Mouse (Mus musculus): ENCODE data around the gene Mllt6. TPM values are rescaled to one million over a fixed set of nuclear protein-coding genes. Genes with fewer than 3 reads are reported as not detected.

The Mllt6 gene
- total RNA-seq, 2 experiments from 2014 or later, result 36.1 to 48.2 TPM

DNA sequence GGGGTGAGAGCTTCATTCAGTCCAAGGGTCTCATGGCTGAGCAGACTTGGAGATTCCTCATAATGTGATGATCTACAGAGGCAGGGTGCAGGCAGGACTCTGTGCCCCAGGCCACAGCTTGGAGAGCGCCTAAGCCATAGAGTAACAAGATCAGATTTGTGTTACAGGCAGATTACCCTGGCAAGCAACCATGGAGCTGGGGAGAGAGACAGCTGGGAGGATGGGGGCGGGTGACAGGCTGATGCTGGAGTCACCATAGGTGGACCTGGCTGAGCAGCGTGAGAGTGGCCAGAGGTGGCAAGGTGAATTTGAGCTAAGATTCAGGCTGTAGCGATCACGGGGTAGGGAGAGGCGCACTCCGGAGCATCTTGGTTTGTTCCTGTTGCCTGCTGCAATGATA is 4.9 kb downstream of the Mllt6 start:
- no peak for DNase-seq

DNA sequence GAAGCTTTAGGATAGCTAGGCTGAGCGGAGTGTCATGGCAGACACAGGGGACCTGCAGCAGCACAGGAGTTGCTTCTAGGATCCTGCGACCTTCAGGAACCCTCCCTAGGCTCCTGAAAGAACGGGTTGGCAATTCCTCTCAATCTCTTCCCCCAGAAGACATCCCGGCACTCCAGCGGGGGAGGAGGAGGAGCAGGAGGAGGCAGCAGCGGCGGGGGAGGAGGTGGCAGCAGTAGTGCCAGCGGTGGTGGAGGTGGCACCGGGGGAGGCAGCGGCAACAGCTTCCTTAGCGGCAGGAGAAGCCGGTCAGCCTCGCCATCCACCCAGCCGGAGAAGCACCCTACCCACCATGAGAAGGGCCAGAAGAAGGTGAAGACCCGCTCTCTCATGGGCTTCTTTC is 6.1 kb downstream of the Mllt6 start:
- no peak for DNase-seq

DNA sequence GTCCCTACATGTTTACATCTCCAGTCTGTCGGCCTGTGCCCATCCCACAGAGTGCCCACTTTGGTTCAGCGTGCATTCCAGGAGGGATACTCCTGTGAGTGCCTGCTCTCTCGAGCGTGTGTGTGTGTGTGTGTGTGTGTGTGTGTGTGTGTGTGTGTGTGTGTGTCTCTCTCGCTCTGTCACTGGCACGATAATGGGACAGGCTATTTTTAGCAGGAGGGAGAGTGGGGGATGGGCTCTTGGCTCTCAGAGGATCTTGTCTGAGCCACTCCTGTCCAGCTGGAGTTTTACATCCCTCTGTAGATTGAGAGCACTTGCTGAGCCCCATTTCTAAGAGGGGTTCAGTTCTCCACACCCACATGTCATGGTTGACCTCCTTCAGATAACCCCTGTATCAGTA is 6.6 kb downstream of the Mllt6 start:
- DNase-seq, result peak; percentile 70

DNA sequence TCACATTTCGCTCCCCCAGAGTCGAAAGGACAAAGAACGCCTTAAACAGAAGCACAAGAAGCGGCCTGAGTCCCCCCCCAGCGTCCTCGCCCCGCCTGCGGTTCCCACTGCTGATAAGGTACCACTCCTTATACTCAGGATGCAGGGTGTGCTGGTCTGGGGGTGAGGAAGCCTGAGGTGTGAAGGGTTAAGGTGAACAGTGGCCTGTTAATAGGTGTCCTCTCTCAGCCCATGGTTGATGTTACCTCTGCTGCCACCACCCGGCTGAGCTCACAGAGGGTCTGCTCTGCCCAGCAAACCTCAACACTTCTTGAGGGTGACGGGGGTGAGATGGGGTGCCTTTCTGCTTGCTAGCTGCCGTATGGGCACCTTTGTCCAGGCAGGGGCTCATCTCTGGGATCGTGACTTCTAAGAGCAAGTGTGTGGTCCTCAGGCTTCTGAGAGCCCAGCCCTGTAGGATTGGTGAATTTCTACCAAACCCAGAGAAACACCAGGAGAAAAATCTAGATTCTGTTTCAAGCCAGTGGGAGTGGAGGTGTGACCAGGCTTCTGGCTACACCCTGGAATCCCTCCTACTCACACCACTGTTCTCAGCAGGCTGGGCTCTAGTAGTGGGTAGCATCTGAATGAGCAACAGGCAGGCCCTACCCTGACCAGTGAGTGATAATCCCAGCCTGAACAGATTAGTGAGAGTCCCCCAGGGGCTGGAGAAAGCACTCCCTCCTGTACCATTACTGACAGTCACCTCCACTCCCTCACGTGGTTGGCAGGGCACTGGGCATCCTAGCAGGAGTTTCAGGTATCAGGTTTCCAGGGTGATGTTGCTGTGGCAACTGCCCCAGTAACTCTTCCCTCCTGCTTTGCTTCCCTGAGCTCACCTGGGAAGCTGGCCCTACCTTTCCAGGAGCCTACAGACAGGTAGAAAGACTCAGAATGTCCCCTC is 7.3 kb downstream of the Mllt6 start:
- DNase-seq, result no peak

DNA sequence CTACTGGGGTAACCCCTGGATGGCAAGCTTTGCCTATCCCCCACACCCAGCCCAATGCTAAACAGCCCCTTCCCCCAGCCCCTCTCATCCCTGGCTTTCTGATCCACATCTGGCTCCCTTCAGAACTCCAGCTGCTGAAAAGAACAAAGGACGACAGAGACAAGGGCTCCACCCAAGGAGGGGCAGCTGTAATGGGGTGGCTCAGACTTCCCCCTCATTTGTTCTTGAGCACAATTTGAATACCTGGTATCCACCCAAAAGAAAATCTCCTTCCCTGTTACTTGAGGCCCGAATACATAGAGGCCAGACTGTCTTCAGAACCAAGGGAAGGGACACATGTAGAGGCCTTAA is 7.9 kb downstream of the Mllt6 start:
- no peak for DNase-seq

- no peak for DNase-seq
Measured at GRCm38 (mm10) chr11:97673148-97673547, 9.9 kb downstream of the Mllt6 start.

GRCm38 (mm10) chr11:97676050-97676754 is 13.0 kb downstream of the Mllt6 start:
- no peak for DNase-seq

GRCm38 (mm10) chr11:97677381-97677780 is 14.2 kb downstream of the Mllt6 start:
- DNase-seq, result no peak

- DNase-seq, result no peak
Measured at GRCm38 (mm10) chr11:97677842-97678241, 14.6 kb downstream of the Mllt6 start.

DNA sequence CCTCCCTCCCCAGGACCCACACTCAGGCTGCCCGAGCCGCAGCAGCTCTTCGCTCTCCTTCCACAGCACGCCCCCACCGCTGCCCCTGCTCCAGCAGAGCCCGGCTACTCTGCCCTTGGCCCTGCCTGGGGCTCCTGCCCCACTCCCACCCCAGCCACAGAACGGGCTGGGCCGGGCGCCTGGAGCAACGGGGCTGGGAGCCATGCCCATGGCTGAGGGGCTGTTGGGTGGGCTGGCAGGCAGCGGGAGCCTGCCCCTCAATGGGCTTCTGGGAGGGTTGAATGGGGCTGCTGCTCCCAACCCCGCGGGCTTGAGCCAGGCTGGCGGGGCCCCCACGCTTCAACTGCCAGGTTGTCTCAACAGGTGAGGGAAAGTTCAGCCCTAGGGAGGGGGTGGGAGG is 15.1 kb downstream of the Mllt6 start:
- DNase-seq, result no peak

- peak; percentile 61 for DNase-seq
Measured at GRCm38 (mm10) chr11:97680430-97680829, 17.2 kb downstream of the Mllt6 start.

DNA sequence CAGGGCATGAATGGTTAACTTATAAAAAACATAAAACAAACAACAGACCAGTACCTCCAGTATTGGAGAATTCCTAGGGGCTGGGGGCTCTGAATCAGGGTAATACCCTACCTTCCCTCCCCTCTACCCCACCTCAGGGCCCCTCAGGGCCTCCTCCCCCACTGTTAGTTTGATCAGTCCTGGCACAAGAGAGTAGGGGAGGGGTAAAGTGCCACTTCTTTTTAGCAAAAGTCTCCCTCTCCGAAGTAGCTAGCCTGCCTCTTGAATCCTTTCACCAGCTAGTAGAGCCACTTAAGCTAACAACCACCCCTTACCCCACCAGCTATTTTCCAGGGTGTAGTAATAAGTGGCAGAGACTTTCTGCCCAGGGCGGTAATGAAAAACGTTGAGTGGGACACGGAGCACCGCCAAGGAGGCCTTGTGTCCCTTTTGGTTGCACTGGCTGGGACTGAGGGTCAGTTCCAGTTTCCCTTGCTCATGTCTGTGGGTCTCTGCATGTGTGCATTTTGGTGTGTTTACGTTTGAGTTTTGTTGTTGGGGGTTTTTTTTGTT is 19.4 kb downstream of the Mllt6 start:
- DNase-seq, result no peak

DNA sequence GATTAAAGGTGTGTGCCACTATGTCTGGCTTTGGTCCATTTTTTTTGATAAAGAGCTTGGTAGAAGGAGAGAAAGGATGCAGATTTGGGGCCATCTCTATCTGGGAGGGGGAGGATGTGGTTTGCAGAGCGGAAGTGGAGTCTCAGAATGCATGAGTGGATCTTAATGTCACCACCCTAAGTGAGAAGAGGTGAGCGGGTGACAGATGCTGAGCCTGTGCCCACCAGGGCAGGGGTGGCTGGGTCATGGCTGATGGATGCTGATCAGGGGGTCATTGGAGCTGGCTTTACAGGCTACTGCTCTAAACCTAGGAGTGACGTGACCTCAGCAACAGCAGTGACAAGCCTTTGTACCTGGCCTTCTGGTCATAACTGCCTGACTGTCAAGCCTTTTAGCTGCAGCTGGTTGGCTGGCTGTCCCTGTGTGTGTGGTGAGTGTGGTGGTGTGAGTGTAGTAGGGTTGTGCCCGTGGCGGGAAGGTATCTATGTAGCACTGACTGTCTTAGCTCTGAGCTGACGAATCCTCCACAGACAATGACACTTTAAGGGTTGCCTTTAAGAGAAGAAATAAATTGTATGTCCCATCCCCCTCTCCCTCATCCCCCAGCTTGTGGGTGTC is 21.0 kb downstream of the Mllt6 start:
- DNase-seq, result no peak

DNA sequence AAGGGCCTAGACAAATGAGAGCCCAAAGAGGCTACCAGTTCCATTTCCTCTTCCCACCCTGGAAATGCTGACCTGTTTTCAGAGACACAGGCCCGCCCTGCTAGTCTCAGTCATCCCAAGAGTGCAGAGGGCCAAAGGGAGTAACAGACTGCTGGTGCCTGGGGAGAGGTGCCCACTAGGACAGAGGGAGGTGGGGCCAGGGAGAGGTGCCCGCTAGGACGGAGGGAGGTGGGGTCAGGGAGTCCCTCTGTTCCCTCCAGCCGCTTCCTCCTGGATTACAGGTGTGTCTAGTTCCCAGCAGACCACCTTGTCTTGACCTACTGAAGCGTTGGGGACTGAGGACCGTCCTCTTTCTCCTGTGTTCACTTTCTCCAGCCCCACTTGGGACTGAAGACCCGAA is 21.6 kb downstream of the Mllt6 start:
- peak; percentile 49 for DNase-seq

DNA sequence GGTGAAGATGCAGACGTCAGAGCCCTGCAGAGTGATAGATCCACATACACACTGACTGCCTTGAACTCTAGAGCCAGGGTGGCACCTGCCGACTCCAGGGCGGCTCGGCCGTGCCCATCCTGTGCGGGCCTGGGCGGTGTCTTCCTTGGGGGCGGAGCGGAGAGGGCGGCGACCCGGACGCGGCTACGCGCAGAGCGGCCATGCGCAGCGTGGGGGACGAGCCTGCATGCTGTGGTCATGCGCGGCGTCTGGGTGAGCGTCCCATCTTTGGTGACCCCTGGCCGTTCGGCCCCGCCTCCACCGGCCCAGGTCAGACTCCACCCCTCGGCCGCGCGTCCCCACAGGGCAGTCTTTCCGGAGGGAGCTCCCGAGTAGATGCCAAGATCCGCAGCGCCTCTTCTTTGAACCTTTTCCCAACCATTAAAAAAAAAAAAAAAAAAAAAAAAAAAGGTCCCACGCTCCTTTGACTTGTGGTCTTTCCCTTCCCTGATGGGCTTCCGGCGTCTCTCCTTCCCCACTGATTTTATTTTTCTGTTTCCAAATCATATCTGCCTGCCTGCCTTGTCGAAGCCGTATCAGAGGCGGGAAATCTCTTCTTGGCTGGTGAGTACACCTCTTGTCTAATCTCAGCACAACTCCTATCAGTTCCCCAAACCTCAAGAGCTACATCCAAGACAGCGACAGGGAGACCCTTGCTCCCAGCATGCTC is 22.6 kb downstream of the Mllt6 start, which contains the start of gene Cisd3:
Gene Cisd3, plus strand, starts transcription at position 214 of the 709 bp plus-strand sequence.
- DNase-seq, result peak; percentile 97

DNA sequence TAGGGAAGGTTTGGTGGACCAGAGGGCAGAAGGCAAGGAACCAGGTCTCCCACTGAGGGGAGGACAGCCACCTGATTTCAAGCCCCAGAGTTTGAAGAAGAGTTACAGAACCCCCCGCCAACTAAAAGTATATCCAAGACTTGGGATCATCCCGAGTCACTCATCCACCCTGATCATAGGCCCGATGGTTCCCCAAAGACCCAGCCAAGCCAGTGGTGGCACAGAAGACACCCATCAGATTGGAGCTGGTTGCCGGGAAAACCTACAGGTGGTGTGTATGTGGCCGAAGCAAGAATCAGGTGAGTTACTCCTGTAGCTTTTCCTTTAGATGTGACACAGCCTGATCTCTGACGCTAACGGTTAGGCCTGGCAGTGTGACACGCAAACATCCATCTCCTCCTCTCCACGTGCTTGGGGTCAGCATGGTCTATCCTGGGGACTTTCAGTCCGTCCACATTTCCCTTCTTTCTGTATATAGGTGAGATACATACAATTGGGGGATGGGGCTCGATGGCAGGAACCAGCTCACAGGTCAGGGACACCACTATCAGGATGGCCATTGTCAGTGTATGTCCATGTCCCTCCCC is 23.2 kb downstream of the Mllt6 start:
- peak; percentile 20 for DNase-seq

- peak; percentile 57 for DNase-seq
Measured at GRCm38 (mm10) chr11:97687061-97687460, 23.8 kb downstream of the Mllt6 start.

DNA sequence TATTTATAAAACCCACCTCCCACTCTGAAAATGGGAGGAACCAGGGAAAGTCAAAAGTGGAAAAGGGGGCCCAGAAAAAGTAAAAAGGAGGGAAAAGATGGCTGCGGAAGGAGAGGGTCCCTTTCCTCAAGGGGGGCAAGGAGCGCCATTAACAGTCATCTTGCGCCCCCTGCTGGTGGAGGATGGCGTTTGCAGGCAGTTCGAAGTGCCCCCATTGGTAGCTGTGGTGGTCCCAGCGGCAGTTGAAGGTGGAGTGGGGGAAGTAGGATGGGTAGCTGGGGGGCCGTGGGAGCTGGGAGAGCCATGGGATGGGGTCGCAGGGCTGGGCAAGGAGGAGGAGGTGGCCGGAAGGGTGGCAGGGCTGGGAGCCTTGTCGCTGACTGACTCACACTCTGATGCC is 26.6 kb downstream of the Mllt6 start:
- peak; percentile 78 for DNase-seq

- DNase-seq, result no peak
Measured at GRCm38 (mm10) chr11:97694435-97694834, 31.2 kb downstream of the Mllt6 start.

DNA sequence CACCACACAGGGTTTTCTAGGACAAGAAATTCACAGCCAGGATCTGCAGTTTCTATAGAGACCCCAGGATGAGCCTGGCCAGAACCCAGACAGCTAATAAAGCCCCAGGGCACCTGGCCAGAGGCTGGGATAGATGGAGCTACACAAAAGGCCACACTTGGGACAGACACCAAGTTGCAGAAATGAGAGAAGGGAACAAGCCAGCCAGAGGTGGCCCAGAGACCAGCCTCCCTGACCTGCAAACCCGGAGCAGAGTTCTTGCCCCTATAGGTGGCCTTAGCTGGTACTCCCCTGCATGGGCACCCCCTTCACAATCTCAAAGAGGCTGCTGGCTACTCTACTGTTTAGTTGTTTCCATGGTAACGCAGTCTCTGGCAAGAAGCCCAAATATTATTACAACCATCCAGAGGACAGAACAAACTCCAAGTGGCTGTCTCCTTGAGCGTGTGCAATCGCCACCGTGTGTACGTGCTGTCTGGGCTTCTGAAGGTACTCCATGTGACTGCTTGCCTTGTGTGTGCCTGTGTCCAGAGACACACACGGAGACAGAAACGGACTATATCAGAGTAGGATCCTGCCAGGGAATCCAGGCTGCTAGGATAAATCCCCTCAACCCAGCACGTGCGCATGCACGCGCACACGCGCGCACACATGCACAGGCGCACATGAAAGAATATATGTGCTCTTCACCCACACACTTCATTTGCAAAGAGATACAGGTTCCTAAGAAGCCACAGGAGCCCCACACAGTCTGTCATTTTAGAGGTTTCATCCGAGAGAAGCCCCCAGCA is 31.9 kb downstream of the Mllt6 start:
- peak; percentile 71 for DNase-seq

All from adrenal gland, postnatal 10 days (tissue).